Mouse (Mus musculus) brain, embryonic 14.5 days (tissue): ENCODE measurements around the gene Clstn3. TPM values are rescaled to one million over a fixed set of nuclear protein-coding genes. Genes with fewer than 3 reads are reported as not detected.
A peak's percentile ranks its signal among the peaks of the same experiment; 100 is the strongest.

Experiments
- DNase-seq: peaks from one replicate; pipeline ENCODE4 v3.0.0-alpha.2; 2011; ENCODE audit warnings: low read depth
- CTCF ChIP-seq: fragments of 200-500 bp; IDR thresholded peaks from 2 replicates; pipeline ENCODE4 v1.5.1; 2012; ENCODE audit warnings: inconsistent platforms, mild to moderate bottlenecking, moderate library complexity, borderline replicate concordance; ENCODE audit not compliant: insufficient read depth, insufficient read length; ENCODE audit errors: extremely low read depth
- POLR2A ChIP-seq: fragments of 200-500 bp; IDR thresholded peaks from 2 replicates; pipeline ENCODE4 v1.6.1; 2012; ENCODE audit warnings: mild to moderate bottlenecking, inconsistent platforms, borderline replicate concordance; ENCODE audit not compliant: poor library complexity, insufficient read depth, insufficient read length, severe bottlenecking; ENCODE audit errors: extremely low read depth
- polyA plus RNA-seq: library from polyadenylated mRNA; depleted of rRNA; stranded (reverse); fragments of >200 nt; gene quantifications from 2 replicates; pipeline ENCODE4 v1.2.3, GENCODE M21; 2012

The Clstn3 gene
- polyA plus RNA-seq, 1 experiment: 109 TPM

DNA sequence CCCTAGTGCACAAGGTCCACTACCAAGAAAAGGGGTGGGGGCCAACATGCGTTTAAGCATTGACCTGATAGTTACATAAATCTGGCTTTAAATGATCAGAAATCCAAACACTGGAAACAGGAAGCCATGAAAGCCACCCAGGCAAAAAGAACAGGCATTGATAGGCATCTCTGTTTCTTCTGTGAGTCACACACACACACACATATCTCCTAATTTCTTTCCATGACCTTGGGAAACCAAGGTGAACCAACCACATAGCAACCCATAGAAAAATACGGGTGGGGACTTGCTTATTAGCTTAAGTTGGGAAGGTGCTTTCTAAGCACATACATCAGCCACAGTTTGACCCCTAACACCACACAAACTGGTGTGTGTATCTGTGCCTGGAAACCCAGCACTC, 17.2 kb downstream of the Clstn3 start:
- TF ChIP-seq POLR2A: no peak
- no peak for TF ChIP-seq CTCF
- no peak for DNase-seq

DNA sequence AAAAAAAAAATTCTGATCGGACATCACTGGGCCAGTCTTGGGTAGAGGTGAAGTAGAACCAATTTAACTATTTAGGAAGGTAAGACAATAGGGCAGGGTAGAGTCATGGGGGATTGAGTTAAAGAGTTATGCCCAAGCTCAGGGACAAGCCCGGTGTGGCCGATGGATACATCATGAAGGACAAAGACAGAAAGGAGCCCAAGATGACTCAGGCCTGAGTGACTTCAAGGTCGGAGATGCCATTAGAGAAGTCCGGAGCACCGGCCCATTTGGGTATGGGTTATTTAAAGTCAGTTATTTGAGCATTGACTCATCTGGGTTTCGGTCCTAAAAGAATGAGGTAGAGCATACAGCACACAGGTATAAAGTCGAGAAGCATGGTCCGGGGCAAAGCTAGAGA, 18.1 kb downstream of the Clstn3 start:
- no peak for TF ChIP-seq CTCF
- TF ChIP-seq POLR2A: no peak
- DNase-seq: no peak

DNA sequence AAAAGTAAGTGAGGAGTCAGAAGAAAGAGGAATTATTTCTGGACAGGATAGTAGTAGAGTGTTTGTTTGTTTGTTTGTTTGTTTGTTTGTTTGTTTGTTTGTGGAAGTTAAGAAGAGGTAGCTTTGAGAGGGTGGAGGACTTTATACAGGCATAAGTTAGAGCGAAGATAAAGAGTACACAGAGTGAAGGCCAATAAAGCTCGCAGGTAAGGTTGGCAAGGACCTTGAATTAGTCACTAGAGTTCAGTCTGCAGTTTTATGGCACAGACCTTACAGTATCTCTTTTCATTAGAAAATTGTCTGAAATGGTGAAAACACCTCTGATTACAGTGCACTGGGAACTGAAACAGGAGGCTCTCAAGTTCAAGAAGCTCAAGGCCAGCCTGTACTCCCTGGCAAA, 18.6 kb downstream of the Clstn3 start:
- DNase-seq: no peak
- TF ChIP-seq CTCF (no peak), POLR2A (no peak)

DNA sequence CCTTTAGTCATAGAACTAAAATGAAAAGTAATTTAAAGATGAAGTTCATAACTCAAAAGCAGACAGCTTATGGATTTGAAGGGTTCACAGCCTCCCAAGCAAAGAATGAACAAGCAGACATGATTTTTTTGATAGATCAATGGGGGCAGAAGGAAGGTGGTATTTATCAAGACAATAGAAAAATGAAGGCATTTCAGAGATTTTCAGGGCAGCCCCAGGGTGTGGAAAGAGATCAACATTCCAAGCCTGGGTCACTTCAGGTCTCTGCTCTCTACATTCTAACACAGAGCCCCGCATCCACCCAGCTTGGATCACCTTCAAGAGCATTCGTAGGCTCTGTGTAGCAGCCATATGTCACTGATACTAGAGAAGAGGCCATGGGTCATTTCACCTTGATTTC, 21.3 kb downstream of the Clstn3 start:
- DNase-seq: no peak
- TF ChIP-seq POLR2A: no peak
- TF ChIP-seq CTCF: no peak

DNA sequence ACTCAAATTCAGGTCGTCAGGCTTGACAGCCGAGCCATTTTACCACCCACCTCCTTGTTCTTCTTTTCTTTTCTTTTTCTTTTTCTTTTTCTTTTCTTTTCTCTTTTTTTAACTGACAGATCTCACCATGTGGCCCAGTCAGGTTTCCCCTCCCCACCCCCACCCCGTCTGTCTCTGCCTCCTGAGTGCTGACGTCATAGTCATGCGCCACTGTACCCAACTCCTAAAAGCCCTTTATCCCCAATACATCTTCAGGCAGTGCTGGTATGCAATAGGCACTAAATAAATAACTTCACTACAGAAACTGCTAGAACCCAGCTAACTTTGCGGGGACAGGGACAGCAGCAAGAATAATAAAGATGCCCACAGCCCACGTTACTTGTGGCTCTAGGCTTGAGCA, 28.3 kb downstream of the Clstn3 start:
- TF ChIP-seq CTCF: no peak
- no peak for DNase-seq

DNA sequence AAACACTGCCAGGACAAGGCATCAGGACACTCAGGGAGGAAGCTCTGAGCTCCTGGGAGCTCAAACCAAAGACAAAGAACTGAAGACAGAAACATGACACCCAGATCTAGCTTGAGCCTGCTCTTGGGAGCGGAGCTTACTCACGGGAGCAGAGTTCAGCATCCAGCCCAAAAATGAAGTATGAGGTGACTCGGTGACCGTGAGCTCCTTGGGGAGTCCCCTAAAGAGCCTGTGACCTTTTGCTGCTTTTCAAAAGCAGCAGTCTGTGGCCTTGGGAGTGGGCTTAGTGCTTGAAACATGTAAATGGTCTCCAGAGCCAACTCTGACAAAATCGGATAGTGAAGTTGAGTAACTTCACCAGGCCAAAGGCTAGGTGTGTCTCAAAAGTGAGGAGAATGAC, 29.4 kb downstream of the Clstn3 start:
- TF ChIP-seq POLR2A (no peak), CTCF (no peak)
- no peak for DNase-seq

DNA sequence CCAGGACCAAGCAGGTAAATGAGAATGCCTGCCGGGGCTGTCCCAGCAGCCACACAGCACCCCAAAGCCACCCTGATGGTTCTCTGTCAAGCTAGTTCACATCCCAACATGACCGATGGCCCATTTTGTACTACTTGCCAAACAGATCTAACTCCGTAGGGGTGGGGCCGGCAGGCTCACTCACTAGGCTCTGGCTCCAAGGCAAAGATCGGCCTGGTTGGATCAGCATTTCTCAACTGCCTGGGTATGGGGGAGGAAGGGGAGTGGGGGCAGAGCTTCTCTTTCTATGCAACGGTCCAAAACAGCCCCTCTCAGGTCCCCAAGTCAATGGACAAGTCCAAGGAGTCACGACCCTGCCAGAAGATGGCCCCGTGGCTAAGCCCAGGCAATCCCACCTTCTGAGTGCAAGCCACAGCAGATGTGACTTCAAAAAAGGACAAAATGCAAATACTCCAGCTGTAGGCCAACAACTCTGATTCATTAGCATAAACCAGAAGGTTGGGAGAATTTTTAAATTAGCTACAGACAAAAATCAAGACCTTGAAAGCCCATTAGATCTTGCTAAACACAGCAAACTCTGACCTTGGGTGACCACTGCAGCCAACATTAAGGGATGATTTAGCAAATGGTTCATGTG, 30.8 kb downstream of the Clstn3 start:
- DNase-seq: no peak
- no peak for TF ChIP-seq POLR2A
- no peak for TF ChIP-seq CTCF

DNA sequence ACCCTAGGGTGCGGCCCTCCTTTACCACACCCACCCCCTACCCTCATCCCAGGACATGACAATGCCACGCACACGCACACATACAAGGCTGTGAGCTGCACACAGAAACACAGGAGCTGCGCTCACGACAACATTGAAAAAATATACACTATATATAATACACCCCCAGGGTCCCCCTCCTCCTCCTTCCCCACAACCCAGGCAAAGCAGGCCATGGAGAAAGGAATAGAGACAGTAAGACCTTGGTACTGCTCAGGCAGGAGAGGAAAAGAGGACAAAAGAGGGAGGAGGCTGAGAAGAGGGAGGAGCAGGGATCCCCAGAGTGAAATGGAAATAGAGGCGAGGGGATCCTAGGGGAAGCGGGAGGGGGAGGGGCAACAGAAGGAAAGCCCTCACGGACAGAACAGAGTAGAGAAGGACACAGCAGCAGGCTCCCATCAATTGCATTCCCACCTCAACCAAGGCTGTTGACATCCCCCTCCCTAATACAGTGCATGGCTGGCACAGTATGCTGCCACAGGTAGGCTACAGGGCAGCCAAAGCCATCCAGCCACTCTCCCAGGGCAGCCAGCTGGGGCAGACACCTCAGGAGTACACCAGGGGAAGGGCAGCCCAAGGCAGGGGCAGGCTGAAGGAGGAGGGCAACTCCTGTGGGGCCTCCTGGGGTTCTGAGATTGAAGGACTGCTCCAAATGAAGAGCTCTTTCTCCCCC, 33.7 kb downstream of the Clstn3 start:
- TF ChIP-seq POLR2A (no peak), CTCF (no peak)
- DNase-seq: no peak

DNA sequence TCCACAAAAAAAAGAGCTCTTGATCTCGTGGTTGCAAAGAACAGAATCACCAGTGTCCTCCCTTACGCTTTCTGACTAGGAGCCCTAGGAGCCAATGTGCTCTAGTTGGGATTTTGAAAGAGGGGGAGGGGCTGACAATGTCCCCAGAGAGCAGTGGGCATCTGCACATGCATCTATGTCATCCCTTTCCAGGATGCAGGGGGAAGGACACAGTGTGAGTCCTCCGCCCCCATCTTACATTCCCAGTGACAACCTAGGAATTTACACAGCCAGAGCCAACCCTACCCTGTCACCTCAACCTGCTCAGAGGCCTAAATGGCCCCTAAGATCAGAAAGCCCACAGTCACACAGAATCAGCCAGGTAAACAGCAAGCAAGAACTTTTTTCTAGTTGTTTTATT, 34.2 kb downstream of the Clstn3 start:
- no peak for TF ChIP-seq POLR2A
- TF ChIP-seq CTCF: no peak

DNA sequence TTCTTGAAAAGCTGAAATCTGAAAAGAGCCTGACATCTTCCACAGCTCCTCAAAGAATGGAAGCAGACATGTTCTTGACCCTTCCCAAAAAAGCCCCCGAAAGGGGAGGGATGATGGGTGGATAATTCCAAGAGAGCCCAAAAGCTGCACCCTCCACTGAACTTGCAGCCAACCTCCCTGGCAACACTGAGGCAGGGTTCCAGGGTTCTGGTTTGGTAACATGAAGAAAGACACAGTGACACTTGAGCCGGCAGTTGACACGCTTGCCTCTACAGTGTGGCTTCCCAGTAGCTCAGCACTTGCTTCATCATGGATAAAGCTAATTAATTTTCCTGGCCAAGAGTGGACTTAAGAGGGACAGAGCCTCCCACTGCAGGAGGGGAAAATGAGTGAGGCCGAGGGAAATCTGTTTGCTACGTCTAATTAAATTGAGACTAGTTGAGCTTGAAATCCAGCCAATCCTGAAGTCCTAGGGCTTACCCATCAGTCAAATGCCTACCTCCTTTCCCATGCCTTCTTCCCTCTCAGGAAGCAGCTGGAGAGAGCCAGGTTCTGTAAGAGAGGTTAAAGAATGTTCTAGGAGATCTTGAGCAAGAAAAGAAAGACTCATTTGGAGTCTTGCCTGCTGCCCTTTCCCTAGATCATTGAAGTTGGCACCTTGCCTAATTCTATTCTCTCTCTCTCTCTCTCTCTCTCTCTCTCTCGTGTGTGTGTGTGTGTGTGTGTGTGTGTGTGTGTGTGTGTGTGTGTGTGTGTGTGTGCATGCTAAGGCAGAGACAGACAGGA, 36.6 kb downstream of the Clstn3 start:
- TF ChIP-seq CTCF (no peak), POLR2A (no peak)
- DNase-seq: peak; percentile 75

More for the DNA sequence above, 34.2 kb downstream of the Clstn3 start:
- DNase-seq: no peak

DNA sequence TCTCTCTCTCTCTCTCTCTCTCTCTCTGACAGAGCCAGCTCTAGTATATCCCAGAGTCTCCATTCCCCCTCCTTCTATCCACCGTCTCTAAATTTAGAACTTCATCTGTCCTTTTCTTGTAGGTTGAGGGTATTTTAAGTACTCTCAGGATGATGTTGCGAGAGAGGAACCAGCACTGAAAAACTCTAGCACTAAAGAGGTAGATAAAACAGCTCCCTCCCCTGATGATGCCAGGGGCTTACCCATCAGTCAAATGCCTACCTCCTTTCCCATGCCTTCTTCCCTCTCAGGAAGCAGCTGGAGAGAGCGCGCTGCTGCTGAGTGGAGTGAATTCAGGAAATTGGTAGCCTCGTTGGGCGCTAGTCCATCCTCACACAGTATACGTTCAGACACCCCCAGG, 37.3 kb downstream of the Clstn3 start:
- DNase-seq: no peak
- TF ChIP-seq POLR2A (no peak), CTCF (no peak)
